Mouse (Mus musculus): ENCODE results near the gene Sdk1.

The Sdk1 gene

GRCm38 (mm10) chr5:142215981-142216380 lies 974.7 kb downstream of the Sdk1 start:
- ChIA-PET POLR2A (no interaction called here), CTCF (interaction anchor here in 1 of 4 experiments (0.6 kb wide), 1 partner anchor 457 kb away, joined by 3 read pairs; no protein-coding TSS in a partner anchor)

GRCm38 (mm10) chr5:142220851-142221503 lies 979.7 kb downstream of the Sdk1 start:
- CTCF ChIA-PET = interaction anchor here (0.5 to 2.0 kb wide), 9 partner anchors 9 to 402 kb away, joined by 3 to 12 read pairs (median 4); no protein-coding TSS in a partner anchor
- POLR2A ChIA-PET = interaction anchor here in 1 of 4 experiments (0.6 to 1.1 kb wide), 2 partner anchors 159 to 205 kb away, joined by 3 read pairs; no protein-coding TSS in a partner anchor

- ChIA-PET CTCF (no interaction called here), POLR2A (interaction anchor here in 1 of 4 experiments (0.5 kb wide), 1 partner anchor 238 kb away, joined by 4 read pairs; no protein-coding TSS in a partner anchor)
These were observed 987.9 kb downstream of the Sdk1 start for GRCm38 (mm10) chr5:142228957-142229810.

GRCm38 (mm10) chr5:142229811-142230205 lies 988.5 kb downstream of the Sdk1 start:
- CTCF ChIA-PET = interaction anchor here in 1 of 4 experiments (0.5 to 1.3 kb wide), 2 partner anchors 18 to 80 kb away, joined by 3 read pairs; no protein-coding TSS in a partner anchor

GRCm38 (mm10) chr5:142240288-142240687 lies 999.0 kb downstream of the Sdk1 start:
- POLR2A ChIA-PET = no interaction called here
- CTCF ChIA-PET = interaction anchor here in 2 of 4 experiments (0.6 to 1.2 kb wide), 7 partner anchors 14 to 566 kb away, joined by 3 to 4 read pairs (median 3); no protein-coding TSS in a partner anchor

More at GRCm38 (mm10) chr5:142229811-142230205, 988.5 kb downstream of the Sdk1 start:
- POLR2A ChIA-PET = interaction anchor here in 1 of 4 experiments (0.5 kb wide), 1 partner anchor 237 kb away, joined by 4 read pairs; no protein-coding TSS in a partner anchor

GRCm38 (mm10) chr5:142242597-142242996 lies 1001.3 kb downstream of the Sdk1 start:
- ChIA-PET CTCF (interaction anchor here in 1 of 4 experiments (0.6 kb wide), 1 partner anchor 181 kb away, joined by 3 read pairs; no protein-coding TSS in a partner anchor), POLR2A (no interaction called here)

- ChIA-PET POLR2A (interaction anchor here in 1 of 4 experiments (0.5 kb wide), 1 partner anchor 33 kb away, joined by 3 read pairs; no protein-coding TSS in a partner anchor), CTCF (no interaction called here)
These were observed 1001.8 kb downstream of the Sdk1 start for GRCm38 (mm10) chr5:142243069-142243468.

- CTCF ChIA-PET = no interaction called here
These were observed 1014.9 kb downstream of the Sdk1 start for GRCm38 (mm10) chr5:142256231-142256630.

GRCm38 (mm10) chr5:142258716-142259115 lies 1017.4 kb downstream of the Sdk1 start:
- ChIA-PET CTCF (no interaction called here), POLR2A (no interaction called here)

More at GRCm38 (mm10) chr5:142256231-142256630, 1014.9 kb downstream of the Sdk1 start:
- POLR2A ChIA-PET = no interaction called here

GRCm38 (mm10) chr5:142262060-142262459 lies 1020.8 kb downstream of the Sdk1 start:
- ChIA-PET POLR2A (no interaction called here), CTCF (no interaction called here)

All from embryonic stem cell, embryonic (primary cell).